Mouse (Mus musculus): ENCODE measurements around the gene Gdap1l1.
A peak's percentile ranks its signal among the peaks of the same experiment; 100 is the strongest.

Gdap1l1 gene

GRCm38 (mm10) chr2:163463251-163463769 is 25.0 kb downstream of the Gdap1l1 start:
- DNase-seq (ENCODE audit: low spot score in 2 of 2): no peak

- DNase-seq (ENCODE audit: low spot score in 2 of 2): no peak
Observed at GRCm38 (mm10) chr2:163463998-163464397, 25.7 kb downstream of the Gdap1l1 start.

GRCm38 (mm10) chr2:163464562-163464961 is 26.3 kb downstream of the Gdap1l1 start:
- DNase-seq (ENCODE audit: low spot score in 2 of 2): no peak

- DNase-seq (ENCODE audit: low spot score in 2 of 2): no peak
Observed at GRCm38 (mm10) chr2:163466771-163467170, 28.5 kb downstream of the Gdap1l1 start.

GRCm38 (mm10) chr2:163467585-163467984 is 29.3 kb downstream of the Gdap1l1 start:
- no peak for DNase-seq (ENCODE audit: low spot score in 2 of 2)

- DNase-seq (ENCODE audit: low spot score in 2 of 2): no peak
Observed at GRCm38 (mm10) chr2:163468866-163469265, 30.6 kb downstream of the Gdap1l1 start.

GRCm38 (mm10) chr2:163469711-163470110 is 31.4 kb downstream of the Gdap1l1 start:
- DNase-seq (ENCODE audit: low spot score in 2 of 2): no peak

- no peak for DNase-seq (ENCODE audit: low spot score in 2 of 2)
Observed at GRCm38 (mm10) chr2:163471136-163471535, 32.9 kb downstream of the Gdap1l1 start.

GRCm38 (mm10) chr2:163471710-163472465 is 33.6 kb downstream of the Gdap1l1 start:
- DNase-seq (ENCODE audit: low spot score in 2 of 2): no peak

- DNase-seq (ENCODE audit: low spot score in 2 of 2): peak; percentile 92
Observed at GRCm38 (mm10) chr2:163472466-163472851, 34.2 kb downstream of the Gdap1l1 start, which contains the start of gene Fitm2. Gene Fitm2, minus strand, starts transcription at chr2:163472629.

GRCm38 (mm10) chr2:163480191-163480825 is 42.0 kb downstream of the Gdap1l1 start:
- DNase-seq (ENCODE audit: low spot score in 2 of 2): no peak

- no peak for DNase-seq (ENCODE audit: low spot score in 2 of 2)
Observed at GRCm38 (mm10) chr2:163481539-163482029, 43.3 kb downstream of the Gdap1l1 start.

- DNase-seq (ENCODE audit: low spot score in 2 of 2): no peak
Observed at GRCm38 (mm10) chr2:163487360-163487759, 49.1 kb downstream of the Gdap1l1 start.

GRCm38 (mm10) chr2:163489725-163490291 is 51.5 kb downstream of the Gdap1l1 start:
- DNase-seq (ENCODE audit: low spot score in 2 of 2): no peak

GRCm38 (mm10) chr2:163490656-163491055 is 52.4 kb downstream of the Gdap1l1 start:
- DNase-seq (ENCODE audit: low spot score in 2 of 2): no peak

- no peak for DNase-seq (ENCODE audit: low spot score in 2 of 2)
Observed at GRCm38 (mm10) chr2:163491351-163491750, 53.1 kb downstream of the Gdap1l1 start.

- DNase-seq (ENCODE audit: low spot score in 2 of 2): no peak
Observed at GRCm38 (mm10) chr2:163492018-163492417, 53.7 kb downstream of the Gdap1l1 start, which contains the start of gene R3hdml. Gene R3hdml, plus strand, starts transcription at chr2:163492318.

- DNase-seq (ENCODE audit: low spot score in 2 of 2): no peak
Observed at GRCm38 (mm10) chr2:163493031-163493430, 54.8 kb downstream of the Gdap1l1 start.

GRCm38 (mm10) chr2:163493976-163494375 is 55.7 kb downstream of the Gdap1l1 start:
- DNase-seq (ENCODE audit: low spot score in 2 of 2): no peak

- DNase-seq (ENCODE audit: low spot score in 2 of 2): no peak
Observed at GRCm38 (mm10) chr2:163494456-163494855, 56.2 kb downstream of the Gdap1l1 start.

- no peak for DNase-seq (ENCODE audit: low spot score in 2 of 2)
Observed at GRCm38 (mm10) chr2:163502219-163502618, 63.9 kb downstream of the Gdap1l1 start.

- DNase-seq (ENCODE audit: low spot score in 2 of 2): no peak
Observed at GRCm38 (mm10) chr2:163503191-163503590, 64.9 kb downstream of the Gdap1l1 start.
